Mouse (Mus musculus) lung, postnatal 0 days (tissue): ENCODE measurements around the gene Fance.

ENCODE experiments used
- CTCF ChIP-seq: IDR thresholded peaks from 2 replicates; pipeline ENCODE4 v1.5.1; 2016; ENCODE audit warnings: antibody characterized with exemption, mild to moderate bottlenecking
- EP300 ChIP-seq: IDR thresholded peaks from 2 replicates; pipeline ENCODE4 v1.6.1; 2016; ENCODE audit warnings: antibody characterized with exemption, mild to moderate bottlenecking, control low read depth

- no peak for TF ChIP-seq CTCF
- TF ChIP-seq EP300 = no peak
Observed at GRCm38 (mm10) chr17:28327673-28328325, 14.5 kb downstream of the Fance start.
